Mouse (Mus musculus) T-helper 1 cell (primary cell): ENCODE measurements around the gene Tulp2.
"Not testable (repeated sequence)": the region's sequence is repeated elsewhere in the genome, so short reads cannot be mapped to it uniquely, and the experiment has no call there.

Experiments used
- in situ Hi-C: fragments of 300-600 bp; cut with MboI, MseI; formaldehyde crosslinking; loops from one replicate; pipeline ENCODE4 v1.15.1; 2025; ENCODE audit warnings: high pct_unique_total_duplicates

Gene Tulp2

GRCm38 (mm10) chr7:45486761-45487415 lies 5.2 kb downstream of the Tulp2 start, which contains the start of gene Gm45808:
Gene Gm45808, minus strand, starts transcription at chr7:45486811.
- in situ Hi-C loops: no loop called here

GRCm38 (mm10) chr7:45487861-45488292 lies 6.2 kb downstream of the Tulp2 start:
- in situ Hi-C loops: no loop called here

GRCm38 (mm10) chr7:45488293-45489204 lies 6.9 kb downstream of the Tulp2 start, which contains the start of gene Dhdh:
Gene Dhdh, minus strand, starts transcription at chr7:45488805.
- in situ Hi-C loops: no loop called here

- in situ Hi-C loops: no loop called here
Measured at GRCm38 (mm10) chr7:45489578-45489977, 7.9 kb downstream of the Tulp2 start.

GRCm38 (mm10) chr7:45490822-45491221 lies 9.1 kb downstream of the Tulp2 start:
- in situ Hi-C loops: no loop called here

GRCm38 (mm10) chr7:45491264-45491663 lies 9.6 kb downstream of the Tulp2 start:
- in situ Hi-C loops: no loop called here

GRCm38 (mm10) chr7:45492225-45492844 lies 10.7 kb downstream of the Tulp2 start:
- in situ Hi-C loops: no loop called here

- in situ Hi-C loops: no loop called here
Measured at GRCm38 (mm10) chr7:45492951-45493350, 11.3 kb downstream of the Tulp2 start.

GRCm38 (mm10) chr7:45494548-45494947 lies 12.9 kb downstream of the Tulp2 start:
- in situ Hi-C loops: no loop called here

- in situ Hi-C loops: no loop called here
Measured at GRCm38 (mm10) chr7:45498427-45498826, 16.8 kb downstream of the Tulp2 start.

- in situ Hi-C loops: no loop called here
Measured at GRCm38 (mm10) chr7:45507583-45507982, 25.9 kb downstream of the Tulp2 start.

GRCm38 (mm10) chr7:45508561-45508960 lies 26.9 kb downstream of the Tulp2 start:
- in situ Hi-C loops: no loop called here

- in situ Hi-C loops: no loop called here
Measured at GRCm38 (mm10) chr7:45509181-45509882, 27.7 kb downstream of the Tulp2 start.

- in situ Hi-C loops: no loop called here
Measured at GRCm38 (mm10) chr7:45509912-45510787, 28.5 kb downstream of the Tulp2 start, which contains the start of gene Nucb1. Gene Nucb1, minus strand, starts transcription at chr7:45510406.

GRCm38 (mm10) chr7:45514411-45514810 lies 32.7 kb downstream of the Tulp2 start:
- in situ Hi-C loops: no loop called here

GRCm38 (mm10) chr7:45515436-45515835 lies 33.8 kb downstream of the Tulp2 start:
- in situ Hi-C loops: no loop called here

GRCm38 (mm10) chr7:45516846-45517245 lies 35.2 kb downstream of the Tulp2 start:
- in situ Hi-C loops: not testable (repeated sequence)

- in situ Hi-C loops: no loop called here
Measured at GRCm38 (mm10) chr7:45518618-45519017, 36.9 kb downstream of the Tulp2 start.

- in situ Hi-C loops: no loop called here
Measured at GRCm38 (mm10) chr7:45519345-45520120, 37.9 kb downstream of the Tulp2 start.

GRCm38 (mm10) chr7:45520605-45521004 lies 38.9 kb downstream of the Tulp2 start:
- in situ Hi-C loops: no loop called here
